Mouse (Mus musculus) liver, postnatal 0 days (tissue): Measurements from ENCODE around the gene Sertad3. TPM values are rescaled to one million over a fixed set of nuclear protein-coding genes. Genes with fewer than 3 reads are reported as not detected.

Source experiments
- ATAC-seq: fragments of 200-750 bp; cut with Nextera tagmentation; 2 replicates; pipeline ENCODE4 v1.8.0; 2017; ENCODE audit warnings: mild to moderate bottlenecking, moderate library complexity
- DNase-seq: peaks from one replicate; pipeline ENCODE4 v3.0.0-alpha.2; 2016
- H3K27ac ChIP-seq: fragments of 300-500 bp; sonication (generic); 2 replicates; pipeline ENCODE4 v1.5.1; 2014; ENCODE audit warnings: antibody characterized with exemption, moderate library complexity, mild to moderate bottlenecking, low read depth
- H3K27me3 ChIP-seq: fragments of 300-500 bp; sonication (generic); 2 replicates; pipeline ENCODE4 v1.6.1; 2014; ENCODE audit warnings: low read length, control low read depth, mixed read lengths; ENCODE audit not compliant: insufficient read depth
- H3K36me3 ChIP-seq: fragments of 300-500 bp; sonication (generic); replicated peaks from 2 replicates; pipeline ENCODE4 v1.6.1; 2014; ENCODE audit warnings: mild to moderate bottlenecking, control low read depth, low read length, moderate library complexity, mixed read lengths; ENCODE audit not compliant: insufficient read depth
- H3K4me1 ChIP-seq: fragments of 300-500 bp; sonication (generic); 2 replicates; pipeline ENCODE4 v1.6.1; 2014; ENCODE audit warnings: antibody characterized with exemption, mild to moderate bottlenecking, control low read depth; ENCODE audit not compliant: insufficient read depth
- H3K4me2 ChIP-seq: fragments of 300-500 bp; sonication (generic); 2 replicates; pipeline ENCODE4 v1.6.1; 2014; ENCODE audit warnings: low read depth, mild to moderate bottlenecking, low read length, moderate library complexity, mixed read lengths
- H3K4me3 ChIP-seq: fragments of 300-500 bp; sonication (generic); 2 replicates; pipeline ENCODE4 v1.5.1; 2014; ENCODE audit warnings: low read depth, low read length
- H3K9ac ChIP-seq: fragments of 300-500 bp; sonication (generic); replicated peaks from 2 replicates; pipeline ENCODE4 v1.6.1; 2014; ENCODE audit warnings: mild to moderate bottlenecking, moderate library complexity
- H3K9me3 ChIP-seq: fragments of 300-500 bp; sonication (generic); 2 replicates; pipeline ENCODE4 v1.6.1; 2016; ENCODE audit warnings: mild to moderate bottlenecking, control low read depth, low read length, mixed read lengths
- CTCF ChIP-seq: sonication (generic); IDR thresholded peaks from 2 replicates; pipeline ENCODE4 v1.5.1; 2016; ENCODE audit warnings: antibody characterized with exemption, low read depth
- EP300 ChIP-seq: IDR thresholded peaks from 2 replicates; pipeline ENCODE4 v1.6.1; 2016; ENCODE audit warnings: antibody characterized with exemption, low read depth, mild to moderate bottlenecking
- WGBS: fragments of 180-500 bp; shearing (Covaris S2); extraction: QIAGEN DNeasy Blood & Tissue Kit; methylation state at CpG from one replicate; pipeline ENCODE4 v1.1.7; 2014; ENCODE audit not compliant: insufficient replicate concordance; 5-methylcytosine and 5-hydroxymethylcytosine counted together
- polyA plus RNA-seq: library from polyadenylated mRNA; unstranded; fragments of >200 nt; fragmentation: Nextera tagmentation; extraction: Ambion mirVana; gene quantifications from 2 replicates; pipeline ENCODE4 v1.2.1, GENCODE M21; 2015

Gene Sertad3
- polyA plus RNA-seq, 1 experiment from 2014 or later, result 17.0 TPM

- H3K27ac ChIP-seq, result peak within 1 kb of the TSS; percentile 98
- ATAC-seq, result peak; percentile 84
- peak; percentile 100 for DNase-seq
- peak within 1 kb of the TSS; percentile 83 for H3K9ac ChIP-seq
- no peaks in the 10 kb centered on the region for H3K9me3 ChIP-seq
- H3K4me3 ChIP-seq, result peak within 1 kb of the TSS; percentile 91
- peak; percentile 19; the same call in 1 of the 2 replicates for TF ChIP-seq EP300
- TF ChIP-seq CTCF, result peak; percentile 69
- WGBS, result 2% methylated on average over 69 of the region's 80 CpGs
- peaks cover 12% of the 10 kb centered on the region for H3K36me3 ChIP-seq
- H3K27me3 ChIP-seq, result no peaks in the 10 kb centered on the region
- peak within 1 kb of the TSS; percentile 92 for H3K4me2 ChIP-seq
- peaks cover 48% of the 10 kb centered on the region for H3K4me1 ChIP-seq
These were observed 13.5 kb downstream of the Sertad3 start, which contains the start of gene Sertad1 for GRCm38 (mm10) chr7:27486770-27487697. TSS of gene Sertad1 (plus strand) at chr7:27486910.

GRCm38 (mm10) chr7:27487740-27488268 is 14.2 kb downstream of the Sertad3 start:
- peak overlapping the region; percentile 83 for H3K9ac ChIP-seq
- peak overlapping the region; percentile 98 for H3K27ac ChIP-seq
- peaks cover 49% of the 10 kb centered on the region for H3K4me1 ChIP-seq
- peak overlapping the region; percentile 91 for H3K4me3 ChIP-seq
- H3K9me3 ChIP-seq, result no peaks in the 10 kb centered on the region
- no peaks in the 10 kb centered on the region for H3K27me3 ChIP-seq
- H3K4me2 ChIP-seq, result peak overlapping the region; percentile 92
- ATAC-seq, result no peak
- no peak for TF ChIP-seq EP300
- no peak for TF ChIP-seq CTCF
- H3K36me3 ChIP-seq, result peaks cover 12% of the 10 kb centered on the region
- DNase-seq, result peak; percentile 65
- WGBS, result 6% methylated on average over 13 of the region's 13 CpGs

- WGBS, result 86% methylated on average over 25 of the region's 25 CpGs
- H3K36me3 ChIP-seq, result peaks cover 12% of the 10 kb centered on the region
- no peaks in the 10 kb centered on the region for H3K27me3 ChIP-seq
- peak overlapping the region; percentile 79 for H3K4me2 ChIP-seq
- H3K9me3 ChIP-seq, result no peaks in the 10 kb centered on the region
- H3K4me1 ChIP-seq, result peaks cover 51% of the 10 kb centered on the region
- H3K4me3 ChIP-seq, result no peak overlapping the region
- no peak overlapping the region for H3K27ac ChIP-seq
- no peak overlapping the region for H3K9ac ChIP-seq
- ATAC-seq, result no peak
- no peak for TF ChIP-seq CTCF
- no peak for TF ChIP-seq EP300
- DNase-seq, result peak; percentile 16
These were observed 15.8 kb downstream of the Sertad3 start for GRCm38 (mm10) chr7:27489270-27489869.

GRCm38 (mm10) chr7:27490227-27490542 is 16.6 kb downstream of the Sertad3 start:
- DNase-seq (no peak), ATAC-seq (no peak)
- 35% methylated on average over 4 of the region's 4 CpGs for WGBS

GRCm38 (mm10) chr7:27490543-27491329 is 17.2 kb downstream of the Sertad3 start:
- H3K4me2 ChIP-seq, result peak overlapping the region; percentile 79
- H3K9ac ChIP-seq, result peak overlapping the region; percentile 63
- no peaks in the 10 kb centered on the region for H3K27me3 ChIP-seq
- peaks cover 12% of the 10 kb centered on the region for H3K36me3 ChIP-seq
- peak; percentile 88 for TF ChIP-seq CTCF
- 0 out of 2 replicates have a peak, but pooled peaks have one; percentile 21 for TF ChIP-seq EP300
- ATAC-seq, result peak; percentile 78
- peak; percentile 93 for DNase-seq
- peak overlapping the region; percentile 48 for H3K4me3 ChIP-seq
- peaks cover 41% of the 10 kb centered on the region for H3K4me1 ChIP-seq
- peak overlapping the region; percentile 79 for H3K27ac ChIP-seq
- no peaks in the 10 kb centered on the region for H3K9me3 ChIP-seq
- WGBS, result under 1% methylated on average over 28 of the region's 33 CpGs

More at GRCm38 (mm10) chr7:27490227-27490542, 16.6 kb downstream of the Sertad3 start:
- Histone ChIP-seq H3K4me1 (peaks cover 47% of the 10 kb centered on the region), H3K9ac (peak overlapping the region; percentile 63), H3K4me2 (peak overlapping the region; percentile 79), H3K27ac (peak overlapping the region; percentile 79), H3K4me3 (peak overlapping the region; percentile 48), H3K9me3 (no peaks in the 10 kb centered on the region), H3K27me3 (no peaks in the 10 kb centered on the region), H3K36me3 (peaks cover 12% of the 10 kb centered on the region)
- TF ChIP-seq EP300 (0 out of 2 replicates have a peak, but pooled peaks have one; percentile 2), CTCF (no peak)
